Mouse (Mus musculus) intestine, postnatal 0 days (tissue): Measurements from ENCODE around the gene Lasp1. TPM values are rescaled to one million over a fixed set of nuclear protein-coding genes. Genes with fewer than 3 reads are reported as not detected.

Experiments used
- ATAC-seq: fragments of 200-750 bp; cut with Nextera tagmentation; 2 replicates; pipeline ENCODE4 v1.8.0; 2017; ENCODE audit warnings: mild to moderate bottlenecking, moderate TSS enrichment, moderate library complexity
- H3K27ac ChIP-seq: fragments of 300-500 bp; sonication (generic); 2 replicates; pipeline ENCODE4 v1.5.1; 2014; ENCODE audit warnings: mild to moderate bottlenecking, low read depth, low read length, moderate library complexity
- H3K27me3 ChIP-seq: fragments of 300-500 bp; sonication (generic); replicated peaks from 2 replicates; pipeline ENCODE4 v1.6.1; 2014; ENCODE audit warnings: low read length, mixed read lengths; ENCODE audit not compliant: control insufficient read depth, insufficient read depth
- H3K36me3 ChIP-seq: fragments of 300-500 bp; sonication (generic); 2 replicates; pipeline ENCODE4 v1.6.1; 2014; ENCODE audit warnings: mild to moderate bottlenecking, moderate library complexity; ENCODE audit not compliant: control insufficient read depth, insufficient read depth
- H3K4me1 ChIP-seq: fragments of 300-500 bp; sonication (generic); replicated peaks from 2 replicates; pipeline ENCODE4 v1.6.1; 2014; ENCODE audit warnings: antibody characterized with exemption, low read length, mixed read lengths; ENCODE audit not compliant: control insufficient read depth, insufficient read depth
- H3K4me2 ChIP-seq: fragments of 300-500 bp; sonication (generic); replicated peaks from 2 replicates; pipeline ENCODE4 v1.6.1; 2014; ENCODE audit warnings: low read depth, mild to moderate bottlenecking, moderate library complexity
- H3K4me3 ChIP-seq: fragments of 300-500 bp; sonication (generic); 2 replicates; pipeline ENCODE4 v1.5.1; 2014; ENCODE audit warnings: low read depth, low read length
- H3K9ac ChIP-seq: fragments of 300-500 bp; sonication (generic); 2 replicates; pipeline ENCODE4 v1.6.1; 2014; ENCODE audit warnings: mild to moderate bottlenecking, low read depth, low read length
- H3K9me3 ChIP-seq: fragments of 300-500 bp; sonication (generic); 2 replicates; pipeline ENCODE4 v1.6.1; 2016; ENCODE audit warnings: mixed run types; ENCODE audit not compliant: control insufficient read depth
- CTCF ChIP-seq: sonication (generic); IDR thresholded peaks from 2 replicates; pipeline ENCODE4 v1.5.1; 2016; ENCODE audit warnings: low read depth, mild to moderate bottlenecking, control low read depth, antibody characterized with exemption, moderate library complexity
- WGBS: fragments of 180-500 bp; shearing (Covaris S2); extraction: QIAGEN DNeasy Blood & Tissue Kit; methylation state at CpG from one replicate; pipeline ENCODE4 v1.1.7; 2014; 5-methylcytosine and 5-hydroxymethylcytosine counted together
- polyA plus RNA-seq: library from polyadenylated mRNA; unstranded; fragments of >200 nt; fragmentation: Nextera tagmentation; extraction: Ambion mirVana; gene quantifications from 2 replicates; pipeline ENCODE4 v1.2.1, GENCODE M21; 2015

Lasp1 gene
- polyA plus RNA-seq, 1 experiment from 2014 or later, result 98.2 TPM

DNA sequence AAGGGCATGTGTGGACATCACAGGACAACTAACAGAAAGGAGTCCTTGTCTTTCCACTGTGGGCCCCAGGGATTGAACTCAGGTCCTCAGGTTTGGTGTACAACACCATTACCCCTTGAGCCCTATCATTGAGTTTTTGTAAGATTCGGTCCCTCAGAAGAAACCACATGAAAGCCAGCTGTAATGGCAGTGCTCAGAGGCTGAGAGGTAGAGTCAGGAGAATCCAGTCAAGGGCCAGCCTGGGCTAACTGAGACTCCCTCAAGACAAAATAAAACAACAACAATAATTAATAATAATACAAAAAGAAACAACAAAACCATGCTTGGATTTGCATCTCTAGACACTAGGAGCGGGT, 41.3 kb downstream of the Lasp1 start:
- no peaks in the 10 kb centered on the region for H3K9me3 ChIP-seq
- H3K4me3 ChIP-seq, result no peak overlapping the region
- no peaks in the 10 kb centered on the region for H3K4me1 ChIP-seq
- ATAC-seq, result no peak
- H3K27ac ChIP-seq, result no peak overlapping the region
- H3K4me2 ChIP-seq, result no peak overlapping the region
- 68% methylated on average over 2 of the region's 2 CpGs for WGBS
- H3K27me3 ChIP-seq, result no peaks in the 10 kb centered on the region
- no peak for TF ChIP-seq CTCF
- no peak overlapping the region for H3K9ac ChIP-seq
- H3K36me3 ChIP-seq, result peaks cover 36% of the 10 kb centered on the region

DNA sequence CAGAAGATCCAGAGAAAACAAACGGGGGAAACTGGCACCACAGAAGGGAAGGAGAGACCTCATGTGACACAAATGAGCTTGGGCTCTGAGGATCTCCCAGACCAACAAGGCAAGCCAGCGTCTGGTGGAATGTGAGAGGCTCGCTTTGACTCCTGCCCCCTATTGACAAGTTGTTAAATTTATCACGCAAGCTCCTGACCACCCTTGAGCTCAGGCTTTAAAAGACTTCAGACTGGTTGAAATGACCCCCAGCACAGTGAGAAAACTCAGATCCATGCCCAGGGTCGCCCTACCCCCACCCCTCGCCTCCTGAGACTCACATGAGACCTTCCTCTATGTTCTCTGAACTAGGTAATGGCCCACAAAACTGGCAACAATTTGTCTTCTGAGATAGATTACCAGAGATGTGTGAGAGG, 41.7 kb downstream of the Lasp1 start, which contains the start of gene B230217C12Rik:
B230217C12Rik (plus strand) TSS at position 242 of the 416 bp plus-strand sequence.
- TF ChIP-seq CTCF, result peak; percentile 67
- 3% methylated on average over 6 of the region's 6 CpGs for WGBS
- ATAC-seq, result no peak

DNA sequence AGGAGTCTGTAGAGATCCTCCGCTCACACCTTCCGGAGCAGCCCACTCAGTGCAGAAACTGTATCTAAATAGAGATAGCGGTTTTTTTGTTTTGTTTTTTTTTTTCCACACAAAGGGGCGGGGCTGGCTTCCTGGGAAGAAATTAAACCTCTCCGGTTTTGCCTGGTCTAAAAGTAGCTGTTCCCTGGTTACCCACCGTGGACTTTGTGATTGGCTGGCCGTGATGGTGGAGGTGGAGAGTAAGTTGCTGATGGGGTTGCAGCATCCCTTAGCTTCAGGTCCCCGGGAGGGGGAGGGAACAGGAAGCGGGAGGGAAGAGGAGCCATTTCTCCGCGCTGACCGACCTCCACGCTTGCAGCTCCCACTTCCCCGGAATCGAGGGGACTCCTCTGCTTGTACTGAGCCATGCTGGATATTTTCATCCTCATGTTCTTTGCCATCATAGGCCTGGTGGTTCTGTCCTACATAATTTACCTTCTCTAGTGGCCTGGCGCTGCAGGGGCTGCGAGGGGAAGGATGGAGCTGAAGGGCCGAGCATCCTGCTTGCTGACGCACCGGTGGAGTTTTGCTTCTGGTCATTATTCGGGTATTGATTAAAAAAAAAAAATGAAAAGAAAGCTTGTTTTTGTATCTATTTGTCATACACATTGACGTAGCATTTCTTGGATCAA, 42.3 kb downstream of the Lasp1 start:
- Histone ChIP-seq H3K27me3 (no peaks in the 10 kb centered on the region), H3K36me3 (peaks cover 26% of the 10 kb centered on the region)

More for the DNA sequence above, 41.7 kb downstream of the Lasp1 start, which contains the start of gene B230217C12Rik:
- H3K27me3 ChIP-seq, result no peaks in the 10 kb centered on the region
- peak within 1 kb of the TSS; percentile 36 for H3K4me3 ChIP-seq
- H3K9me3 ChIP-seq, result no peaks in the 10 kb centered on the region
- H3K36me3 ChIP-seq, result peaks cover 31% of the 10 kb centered on the region
- H3K4me1 ChIP-seq, result no peaks in the 10 kb centered on the region
- peak within 1 kb of the TSS; percentile 35; the same call in 1 of the 2 replicates for H3K9ac ChIP-seq
- H3K27ac ChIP-seq, result no peak within 1 kb of the TSS
- peak within 1 kb of the TSS; percentile 59 for H3K4me2 ChIP-seq

DNA sequence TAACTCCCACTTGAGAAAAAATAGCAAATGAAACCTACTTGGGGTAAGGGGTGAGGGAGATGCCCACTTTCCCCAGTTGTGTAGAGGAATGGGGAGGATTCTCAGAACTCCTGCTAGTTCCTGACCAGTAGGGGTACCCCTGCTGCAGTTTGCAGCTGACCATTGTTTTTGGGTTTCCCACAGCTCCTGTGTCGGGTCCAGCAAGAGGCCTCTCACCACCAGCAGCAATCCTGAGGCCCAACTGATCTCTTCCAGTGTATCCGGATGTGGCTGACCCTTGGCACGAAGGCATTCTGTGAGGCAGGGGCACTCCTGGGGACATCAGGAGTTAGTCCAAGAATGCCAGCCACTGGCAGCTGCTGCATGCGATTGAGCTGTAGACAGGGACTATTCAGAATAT, 43.2 kb downstream of the Lasp1 start:
- 63% methylated on average over 4 of the region's 4 CpGs for WGBS
- no peaks in the 10 kb centered on the region for H3K4me1 ChIP-seq
- H3K4me3 ChIP-seq, result no peak overlapping the region
- H3K9ac ChIP-seq, result no peak overlapping the region
- no peaks in the 10 kb centered on the region for H3K27me3 ChIP-seq
- peaks cover 17% of the 10 kb centered on the region for H3K36me3 ChIP-seq
- no peaks in the 10 kb centered on the region for H3K9me3 ChIP-seq
- H3K27ac ChIP-seq, result no peak overlapping the region
- ATAC-seq, result no peak
- no peak overlapping the region for H3K4me2 ChIP-seq
- TF ChIP-seq CTCF, result peak; percentile 15; the same call in 1 of the 2 replicates

More for the DNA sequence above, 42.3 kb downstream of the Lasp1 start:
- no peak for ATAC-seq
- Histone ChIP-seq H3K27ac (no peak overlapping the region), H3K4me2 (peak overlapping the region; percentile 59), H3K9ac (peak overlapping the region; percentile 35; the same call in 1 of the 2 replicates), H3K9me3 (no peaks in the 10 kb centered on the region), H3K4me1 (no peaks in the 10 kb centered on the region), H3K4me3 (peak overlapping the region; percentile 36)
- WGBS, result 8% methylated on average over 22 of the region's 22 CpGs
- TF ChIP-seq CTCF, result no peak

DNA sequence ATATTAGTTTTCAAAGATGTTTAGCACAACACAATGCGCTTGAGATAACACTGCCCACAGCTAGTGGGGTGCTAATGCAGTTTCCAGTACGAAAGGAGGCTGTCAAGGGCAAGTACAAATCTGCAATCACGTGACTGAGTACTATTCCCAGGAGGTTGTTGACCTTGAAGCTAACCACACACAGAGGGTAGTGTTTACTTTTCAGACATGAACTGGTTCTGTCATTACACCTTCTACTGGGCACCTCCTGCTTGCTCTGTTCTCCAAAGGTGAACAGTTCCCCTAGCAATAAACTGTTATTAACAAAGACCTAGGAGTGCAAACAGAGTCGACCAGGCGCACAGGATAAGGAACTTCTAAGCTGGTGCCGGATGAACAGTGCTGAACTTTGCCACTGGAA, 51.6 kb downstream of the Lasp1 start:
- peak overlapping the region; percentile 41; the same call in 1 of the 2 replicates for H3K27ac ChIP-seq
- ATAC-seq, result peak; percentile 94
- WGBS, result 18% methylated on average over 6 of the region's 6 CpGs

DNA sequence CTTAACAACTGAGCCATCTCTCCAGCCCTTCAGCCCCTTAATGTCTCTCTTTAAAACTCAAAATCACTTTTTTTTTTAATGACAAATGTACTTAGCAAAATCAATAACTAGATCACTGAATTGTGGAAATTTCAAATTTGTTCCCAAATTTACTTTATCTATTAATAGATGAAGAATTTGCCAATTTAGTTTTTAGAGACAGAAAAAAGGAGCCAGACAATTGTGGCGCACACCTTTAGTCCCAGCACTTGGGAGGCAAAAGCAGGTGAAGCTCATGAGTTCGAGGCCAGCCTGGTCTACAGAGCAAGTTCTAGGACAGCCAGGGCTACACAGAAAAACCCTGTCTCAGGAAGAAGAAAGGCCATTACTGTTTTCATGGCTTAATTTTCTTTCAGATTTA, 52.8 kb downstream of the Lasp1 start:
- no peak overlapping the region for H3K4me2 ChIP-seq
- H3K36me3 ChIP-seq, result no peaks in the 10 kb centered on the region
- H3K9me3 ChIP-seq, result no peaks in the 10 kb centered on the region
- no peak overlapping the region for H3K27ac ChIP-seq
- no peaks in the 10 kb centered on the region for H3K4me1 ChIP-seq
- H3K27me3 ChIP-seq, result no peaks in the 10 kb centered on the region
- no peak for TF ChIP-seq CTCF
- 94% methylated on average over 2 of the region's 2 CpGs for WGBS
- no peak overlapping the region for H3K4me3 ChIP-seq
- H3K9ac ChIP-seq, result no peak overlapping the region
- ATAC-seq, result no peak

More for the DNA sequence above, 51.6 kb downstream of the Lasp1 start:
- no peaks in the 10 kb centered on the region for H3K9me3 ChIP-seq
- H3K27me3 ChIP-seq, result no peaks in the 10 kb centered on the region
- H3K4me3 ChIP-seq, result no peak overlapping the region
- no peak for TF ChIP-seq CTCF
- no peaks in the 10 kb centered on the region for H3K36me3 ChIP-seq
- no peaks in the 10 kb centered on the region for H3K4me1 ChIP-seq
- H3K4me2 ChIP-seq, result no peak overlapping the region; the same call in 1 of the 2 replicates
- no peak overlapping the region for H3K9ac ChIP-seq
